Mouse (Mus musculus): ENCODE measurements around the gene Zkscan5. TPM values are rescaled to one million over a fixed set of nuclear protein-coding genes. Genes with fewer than 3 reads are reported as not detected.

The Zkscan5 gene
- total and polyA plus RNA-seq, 2 experiments from 2014 or later, result 8.6 to 17.0 TPM

DNA sequence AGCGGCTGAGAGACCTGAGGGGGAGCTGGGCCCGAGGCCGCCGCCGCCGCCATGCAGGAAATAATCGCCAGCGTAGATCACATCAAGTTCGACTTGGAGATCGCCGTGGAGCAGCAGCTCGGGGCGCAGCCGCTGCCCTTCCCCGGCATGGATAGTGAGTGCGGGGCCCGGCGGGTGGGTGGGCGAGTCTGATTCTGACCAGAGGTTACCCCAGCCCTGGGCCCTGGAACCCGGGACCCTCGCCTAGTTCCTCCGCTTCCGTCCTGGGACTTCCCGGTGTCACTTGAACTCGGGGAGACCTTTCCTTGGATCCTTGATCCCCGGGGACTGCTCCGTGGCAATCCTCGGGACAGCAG is 37.1 kb upstream of the Zkscan5 start:
- peak overlapping the region; percentile 68 for H3K27ac ChIP-seq (ENCODE audit: low read depth)
- peak overlapping the region; percentile 81 for H3K4me2 ChIP-seq (ENCODE audit: low read depth, low read length)
- peak overlapping the region; percentile 94 for H3K9ac ChIP-seq (replicated peaks; ENCODE audit: low read depth, low read length)
- no peaks in the 10 kb centered on the region for H3K27me3 ChIP-seq (ENCODE audit: control insufficient read depth, insufficient read depth, low read length)
- under 1% methylated on average over 27 of the region's 28 CpGs for WGBS
- H3K4me1 ChIP-seq (ENCODE audit: control insufficient read depth, insufficient read depth), result peaks cover 24% of the 10 kb centered on the region
- DNase-seq (ENCODE audit: low spot score), result no peak
- peaks cover 33% of the 10 kb centered on the region for H3K36me3 ChIP-seq (replicated peaks; ENCODE audit: control insufficient read depth, insufficient read depth, low read length)
- peak; percentile 7; the same call in 1 of the 2 replicates for ATAC-seq (ENCODE audit: insufficient read depth, low read depth)
- H3K4me3 ChIP-seq (ENCODE audit: low read depth, low read length), result peak overlapping the region; percentile 79
- H3K9me3 ChIP-seq (replicated peaks; ENCODE audit: control insufficient read depth, low read length), result no peaks in the 10 kb centered on the region
- peak; percentile 3; the same call in 1 of the 2 replicates for TF ChIP-seq EP300 (IDR thresholded peaks at IDR 0.05; ENCODE audit: low read depth)
- TF ChIP-seq CTCF (IDR thresholded peaks at IDR 0.05; ENCODE audit: low read depth), result no peak

- Histone ChIP-seq H3K27me3 (ENCODE audit: control insufficient read depth, insufficient read depth, low read length) (no peaks in the 10 kb centered on the region), H3K9ac (replicated peaks; ENCODE audit: low read depth, low read length) (no peak overlapping the region), H3K36me3 (replicated peaks; ENCODE audit: control insufficient read depth, insufficient read depth, low read length) (peaks cover 94% of the 10 kb centered on the region), H3K9me3 (replicated peaks; ENCODE audit: control insufficient read depth, low read length) (no peaks in the 10 kb centered on the region), H3K4me3 (ENCODE audit: low read depth, low read length) (no peak overlapping the region), H3K4me1 (ENCODE audit: control insufficient read depth, insufficient read depth) (no peaks in the 10 kb centered on the region), H3K4me2 (ENCODE audit: low read depth, low read length) (no peak overlapping the region), H3K27ac (ENCODE audit: low read depth) (no peak overlapping the region)
- no peak for ATAC-seq (ENCODE audit: insufficient read depth, low read depth)
- TF ChIP-seq CTCF (IDR thresholded peaks at IDR 0.05; ENCODE audit: low read depth), result no peak
- no peak for TF ChIP-seq EP300 (IDR thresholded peaks at IDR 0.05; ENCODE audit: low read depth)
- DNase-seq (ENCODE audit: low spot score), result no peak
- 85% methylated on average over 18 of the region's 18 CpGs for WGBS
These were observed 25.8 kb upstream of the Zkscan5 start for GRCm38 (mm10) chr5:145178461-145178980.

DNA sequence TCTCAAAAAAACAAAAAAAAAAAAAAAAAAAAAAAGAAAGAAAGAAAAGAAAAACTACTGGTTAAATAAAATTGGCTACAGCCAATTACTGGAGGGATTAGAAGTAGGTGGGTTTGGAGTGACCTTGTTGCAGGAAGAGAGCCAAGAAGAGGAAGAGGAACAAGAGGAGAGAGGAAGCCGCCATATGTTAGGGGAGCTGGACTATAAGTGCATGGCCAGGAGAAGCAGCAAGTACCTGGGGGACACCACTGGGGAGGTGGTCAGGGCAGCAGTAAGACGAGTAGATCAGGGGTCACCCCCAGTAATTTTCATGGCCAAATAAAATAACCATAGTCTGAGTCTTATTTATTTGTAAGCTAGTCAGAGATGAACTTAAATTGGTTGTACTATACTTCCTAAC is 19.1 kb upstream of the Zkscan5 start:
- no peak for ATAC-seq (ENCODE audit: insufficient read depth, low read depth)
- 77% methylated on average over 2 of the region's 2 CpGs for WGBS
- Histone ChIP-seq H3K4me1 (ENCODE audit: control insufficient read depth, insufficient read depth) (peaks cover 8% of the 10 kb centered on the region), H3K27ac (ENCODE audit: low read depth) (no peak overlapping the region), H3K9ac (replicated peaks; ENCODE audit: low read depth, low read length) (no peak overlapping the region), H3K4me3 (ENCODE audit: low read depth, low read length) (no peak overlapping the region), H3K4me2 (ENCODE audit: low read depth, low read length) (no peak overlapping the region), H3K9me3 (replicated peaks; ENCODE audit: control insufficient read depth, low read length) (no peaks in the 10 kb centered on the region), H3K36me3 (replicated peaks; ENCODE audit: control insufficient read depth, insufficient read depth, low read length) (peaks cover 76% of the 10 kb centered on the region), H3K27me3 (ENCODE audit: control insufficient read depth, insufficient read depth, low read length) (no peaks in the 10 kb centered on the region)
- no peak for DNase-seq (ENCODE audit: low spot score)
- TF ChIP-seq EP300 (IDR thresholded peaks at IDR 0.05; ENCODE audit: low read depth) (no peak), CTCF (IDR thresholded peaks at IDR 0.05; ENCODE audit: low read depth) (no peak)

GRCm38 (mm10) chr5:145189416-145189815 is 14.9 kb upstream of the Zkscan5 start:
- Histone ChIP-seq H3K4me3 (ENCODE audit: low read depth, low read length) (peak overlapping the region; percentile 86; the same call in 1 of the 2 replicates), H3K4me2 (ENCODE audit: low read depth, low read length) (peak overlapping the region; percentile 86), H3K9ac (replicated peaks; ENCODE audit: low read depth, low read length) (no peak overlapping the region)

DNA sequence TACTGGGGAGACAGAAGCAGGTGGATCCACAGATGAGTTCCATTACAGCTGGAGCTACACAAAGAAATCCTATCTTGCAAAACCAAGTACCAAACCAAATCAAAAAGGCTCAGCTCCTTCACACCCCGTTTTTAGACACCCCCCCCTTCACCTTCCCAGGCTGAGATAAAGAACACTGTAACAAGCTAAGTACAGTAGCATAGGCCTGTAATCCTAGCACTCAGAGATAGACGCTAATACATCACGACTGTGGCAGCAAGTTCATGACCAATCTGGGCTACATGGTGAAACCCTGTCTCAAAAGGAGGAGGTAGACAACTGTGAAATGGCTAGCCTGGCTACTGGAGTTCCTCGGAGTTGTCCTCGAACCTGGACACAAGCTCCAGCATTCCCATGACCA is 14.0 kb upstream of the Zkscan5 start:
- Histone ChIP-seq H3K36me3 (replicated peaks; ENCODE audit: control insufficient read depth, insufficient read depth, low read length) (peaks cover 43% of the 10 kb centered on the region), H3K9me3 (replicated peaks; ENCODE audit: control insufficient read depth, low read length) (no peaks in the 10 kb centered on the region), H3K4me1 (ENCODE audit: control insufficient read depth, insufficient read depth) (peaks cover 13% of the 10 kb centered on the region), H3K4me2 (ENCODE audit: low read depth, low read length) (peak overlapping the region; percentile 86), H3K27ac (ENCODE audit: low read depth) (peak overlapping the region; percentile 92), H3K4me3 (ENCODE audit: low read depth, low read length) (peak overlapping the region; percentile 86), H3K9ac (replicated peaks; ENCODE audit: low read depth, low read length) (peak overlapping the region; percentile 94), H3K27me3 (ENCODE audit: control insufficient read depth, insufficient read depth, low read length) (no peaks in the 10 kb centered on the region)
- TF ChIP-seq CTCF (IDR thresholded peaks at IDR 0.05; ENCODE audit: low read depth), result no peak
- no peak for TF ChIP-seq EP300 (IDR thresholded peaks at IDR 0.05; ENCODE audit: low read depth)
- WGBS, result 15% methylated on average over 5 of the region's 5 CpGs
- no peak for DNase-seq (ENCODE audit: low spot score)
- ATAC-seq (ENCODE audit: insufficient read depth, low read depth), result peak; percentile 10; the same call in 1 of the 2 replicates

More at GRCm38 (mm10) chr5:145189416-145189815, 14.9 kb upstream of the Zkscan5 start:
- Histone ChIP-seq H3K27me3 (ENCODE audit: control insufficient read depth, insufficient read depth, low read length) (no peaks in the 10 kb centered on the region), H3K4me1 (ENCODE audit: control insufficient read depth, insufficient read depth) (peaks cover 13% of the 10 kb centered on the region), H3K27ac (ENCODE audit: low read depth) (no peak overlapping the region), H3K36me3 (replicated peaks; ENCODE audit: control insufficient read depth, insufficient read depth, low read length) (peaks cover 42% of the 10 kb centered on the region), H3K9me3 (replicated peaks; ENCODE audit: control insufficient read depth, low read length) (no peaks in the 10 kb centered on the region)
- ATAC-seq (ENCODE audit: insufficient read depth, low read depth), result no peak
- no peak for DNase-seq (ENCODE audit: low spot score)
- 85% methylated on average over 6 of the region's 6 CpGs for WGBS
- TF ChIP-seq CTCF (IDR thresholded peaks at IDR 0.05; ENCODE audit: low read depth) (no peak), EP300 (IDR thresholded peaks at IDR 0.05; ENCODE audit: low read depth) (no peak)
